Mouse (Mus musculus): ENCODE results near the gene Htra3. TPM values are rescaled to one million over a fixed set of nuclear protein-coding genes. Genes with fewer than 3 reads are reported as not detected.

Gene Htra3
- polyA plus RNA-seq, 1 experiment from 2014 or later: 46.4 TPM

GRCm38 (mm10) chr5:35655753-35656485 is 23.7 kb downstream of the Htra3 start:
- no peak for DNase-seq (ENCODE audit: low spot score)
- Histone ChIP-seq H3K4me2 (ENCODE audit: low read depth, low read length) (no peak overlapping the region), H3K27me3 (replicated peaks; ENCODE audit: control insufficient read depth, insufficient read depth, low read length) (no peaks in the 10 kb centered on the region), H3K9ac (ENCODE audit: low read depth, low read length) (no peak overlapping the region), H3K9me3 (ENCODE audit: control insufficient read depth, low read length) (no peaks in the 10 kb centered on the region), H3K4me3 (ENCODE audit: low read depth, low read length) (no peak overlapping the region), H3K4me1 (ENCODE audit: control insufficient read depth, insufficient read depth, low read length) (no peaks in the 10 kb centered on the region; the same call in 1 of the 2 replicates), H3K27ac (replicated peaks; ENCODE audit: low read depth, low read length) (no peak overlapping the region), H3K36me3 (ENCODE audit: control insufficient read depth, insufficient read depth, low read length) (no peaks in the 10 kb centered on the region)
- ATAC-seq (ENCODE audit: low read depth): no peak
- WGBS: 88% methylated on average over 10 of the region's 10 CpGs

GRCm38 (mm10) chr5:35653743-35654395 is 25.7 kb downstream of the Htra3 start:
- H3K4me2 ChIP-seq (ENCODE audit: low read depth, low read length): no peak overlapping the region
- no peaks in the 10 kb centered on the region for H3K9me3 ChIP-seq (ENCODE audit: control insufficient read depth, low read length)
- ATAC-seq (ENCODE audit: low read depth) (no peak), DNase-seq (ENCODE audit: low spot score) (no peak)
- H3K27me3 ChIP-seq (replicated peaks; ENCODE audit: control insufficient read depth, insufficient read depth, low read length): no peaks in the 10 kb centered on the region
- H3K27ac ChIP-seq (replicated peaks; ENCODE audit: low read depth, low read length): no peak overlapping the region
- WGBS: 61% methylated on average over 9 of the region's 9 CpGs
- H3K4me1 ChIP-seq (ENCODE audit: control insufficient read depth, insufficient read depth, low read length): no peaks in the 10 kb centered on the region
- no peaks in the 10 kb centered on the region for H3K36me3 ChIP-seq (ENCODE audit: control insufficient read depth, insufficient read depth, low read length)
- no peak overlapping the region for H3K4me3 ChIP-seq (ENCODE audit: low read depth, low read length)
- no peak overlapping the region for H3K9ac ChIP-seq (ENCODE audit: low read depth, low read length)

- Histone ChIP-seq H3K9me3 (ENCODE audit: control insufficient read depth, low read length) (no peaks in the 10 kb centered on the region), H3K9ac (ENCODE audit: low read depth, low read length) (no peak overlapping the region), H3K4me2 (ENCODE audit: low read depth, low read length) (no peak overlapping the region), H3K27me3 (replicated peaks; ENCODE audit: control insufficient read depth, insufficient read depth, low read length) (no peaks in the 10 kb centered on the region), H3K36me3 (ENCODE audit: control insufficient read depth, insufficient read depth, low read length) (no peaks in the 10 kb centered on the region), H3K27ac (replicated peaks; ENCODE audit: low read depth, low read length) (no peak overlapping the region), H3K4me1 (ENCODE audit: control insufficient read depth, insufficient read depth, low read length) (no peaks in the 10 kb centered on the region), H3K4me3 (ENCODE audit: low read depth, low read length) (no peak overlapping the region)
- 80% methylated on average over 13 of the region's 13 CpGs for WGBS
- DNase-seq (ENCODE audit: low spot score) (no peak), ATAC-seq (ENCODE audit: low read depth) (no peak)
Observed at GRCm38 (mm10) chr5:35652872-35653271, 26.7 kb downstream of the Htra3 start.

- Histone ChIP-seq H3K9ac (ENCODE audit: low read depth, low read length) (no peak overlapping the region), H3K4me1 (ENCODE audit: control insufficient read depth, insufficient read depth, low read length) (no peaks in the 10 kb centered on the region), H3K36me3 (ENCODE audit: control insufficient read depth, insufficient read depth, low read length) (no peaks in the 10 kb centered on the region), H3K9me3 (ENCODE audit: control insufficient read depth, low read length) (no peaks in the 10 kb centered on the region), H3K4me2 (ENCODE audit: low read depth, low read length) (no peak overlapping the region), H3K27me3 (replicated peaks; ENCODE audit: control insufficient read depth, insufficient read depth, low read length) (no peaks in the 10 kb centered on the region), H3K27ac (replicated peaks; ENCODE audit: low read depth, low read length) (no peak overlapping the region), H3K4me3 (ENCODE audit: low read depth, low read length) (no peak overlapping the region)
- ATAC-seq (ENCODE audit: low read depth): no peak
- DNase-seq (ENCODE audit: low spot score): no peak
- WGBS: 81% methylated on average over 3 of the region's 3 CpGs
Observed at GRCm38 (mm10) chr5:35652319-35652718, 27.3 kb downstream of the Htra3 start.

- Histone ChIP-seq H3K4me3 (ENCODE audit: low read depth, low read length) (no peak overlapping the region), H3K4me1 (ENCODE audit: control insufficient read depth, insufficient read depth, low read length) (no peaks in the 10 kb centered on the region), H3K4me2 (ENCODE audit: low read depth, low read length) (no peak overlapping the region), H3K27me3 (replicated peaks; ENCODE audit: control insufficient read depth, insufficient read depth, low read length) (no peaks in the 10 kb centered on the region), H3K9ac (ENCODE audit: low read depth, low read length) (no peak overlapping the region), H3K36me3 (ENCODE audit: control insufficient read depth, insufficient read depth, low read length) (no peaks in the 10 kb centered on the region), H3K27ac (replicated peaks; ENCODE audit: low read depth, low read length) (no peak overlapping the region), H3K9me3 (ENCODE audit: control insufficient read depth, low read length) (no peaks in the 10 kb centered on the region)
- ATAC-seq (ENCODE audit: low read depth): no peak
- no peak for DNase-seq (ENCODE audit: low spot score)
- 65% methylated on average over 2 of the region's 2 CpGs for WGBS
Observed at GRCm38 (mm10) chr5:35648230-35648629, 31.4 kb downstream of the Htra3 start.

GRCm38 (mm10) chr5:35647562-35647961 is 32.0 kb downstream of the Htra3 start:
- H3K9ac ChIP-seq (ENCODE audit: low read depth, low read length): no peak overlapping the region
- DNase-seq (ENCODE audit: low spot score) (peak; percentile 47), ATAC-seq (ENCODE audit: low read depth) (0 out of 2 replicates have a peak, but pooled peaks have one; percentile 37)
- no peaks in the 10 kb centered on the region for H3K9me3 ChIP-seq (ENCODE audit: control insufficient read depth, low read length)
- H3K27me3 ChIP-seq (replicated peaks; ENCODE audit: control insufficient read depth, insufficient read depth, low read length): no peaks in the 10 kb centered on the region
- H3K4me1 ChIP-seq (ENCODE audit: control insufficient read depth, insufficient read depth, low read length): no peaks in the 10 kb centered on the region
- no peak overlapping the region for H3K4me3 ChIP-seq (ENCODE audit: low read depth, low read length)
- no peak overlapping the region for H3K27ac ChIP-seq (replicated peaks; ENCODE audit: low read depth, low read length)
- 56% methylated on average over 4 of the region's 4 CpGs for WGBS
- no peak overlapping the region for H3K4me2 ChIP-seq (ENCODE audit: low read depth, low read length)
- no peaks in the 10 kb centered on the region for H3K36me3 ChIP-seq (ENCODE audit: control insufficient read depth, insufficient read depth, low read length)

- Histone ChIP-seq H3K9me3 (ENCODE audit: control insufficient read depth, low read length) (no peaks in the 10 kb centered on the region), H3K4me1 (ENCODE audit: control insufficient read depth, insufficient read depth, low read length) (no peaks in the 10 kb centered on the region), H3K4me3 (ENCODE audit: low read depth, low read length) (no peak overlapping the region), H3K27me3 (replicated peaks; ENCODE audit: control insufficient read depth, insufficient read depth, low read length) (no peaks in the 10 kb centered on the region), H3K9ac (ENCODE audit: low read depth, low read length) (no peak overlapping the region), H3K36me3 (ENCODE audit: control insufficient read depth, insufficient read depth, low read length) (no peaks in the 10 kb centered on the region), H3K4me2 (ENCODE audit: low read depth, low read length) (no peak overlapping the region), H3K27ac (replicated peaks; ENCODE audit: low read depth, low read length) (no peak overlapping the region)
- no peak for DNase-seq (ENCODE audit: low spot score)
- ATAC-seq (ENCODE audit: low read depth): no peak
- 93% methylated on average over 1 of the region's 1 CpGs for WGBS
Observed at GRCm38 (mm10) chr5:35646927-35647326, 32.7 kb downstream of the Htra3 start.

GRCm38 (mm10) chr5:35645938-35646493 is 33.6 kb downstream of the Htra3 start:
- Histone ChIP-seq H3K4me3 (ENCODE audit: low read depth, low read length) (no peak overlapping the region), H3K27ac (replicated peaks; ENCODE audit: low read depth, low read length) (no peak overlapping the region), H3K9ac (ENCODE audit: low read depth, low read length) (no peak overlapping the region), H3K4me1 (ENCODE audit: control insufficient read depth, insufficient read depth, low read length) (no peaks in the 10 kb centered on the region), H3K36me3 (ENCODE audit: control insufficient read depth, insufficient read depth, low read length) (no peaks in the 10 kb centered on the region), H3K4me2 (ENCODE audit: low read depth, low read length) (no peak overlapping the region), H3K9me3 (ENCODE audit: control insufficient read depth, low read length) (no peaks in the 10 kb centered on the region), H3K27me3 (replicated peaks; ENCODE audit: control insufficient read depth, insufficient read depth, low read length) (no peaks in the 10 kb centered on the region)
- 72% methylated on average over 6 of the region's 6 CpGs for WGBS
- ATAC-seq (ENCODE audit: low read depth) (no peak), DNase-seq (ENCODE audit: low spot score) (peak; percentile 24)

Measured in embryonic facial prominence, embryonic 14.5 days (tissue).